Mouse (Mus musculus) megakaryocyte progenitor cell, adult 5-6 weeks (primary cell): Measurements from ENCODE around the gene Gm45233. TPM values are rescaled to one million over a fixed set of nuclear protein-coding genes. Genes with fewer than 3 reads are reported as not detected.

Experiments
- ATAC-seq: replicated peaks from 2 replicates; pipeline ENCODE4 v1.8.0; 2016; ENCODE audit warnings: mild to moderate bottlenecking, moderate TSS enrichment, inconsistent platforms; ENCODE audit not compliant: poor library complexity
- total RNA-seq, 2 experiments: library from RNA; stranded (forward) in 1 of 2; stranded (reverse) in 1 of 2; fragments of 157-497, 149-512 nt in 1 of 2; fragments of 200-1000 nt in 1 of 2; gene quantifications; 2 replicates each; pipeline versions ENCODE4 v1.2.3 to v1.2.4; 2015 to 2017

Gene Gm45233
- total RNA-seq, 2 experiments from 2014 or later = 1.8 TPM; not detected in 1

- ATAC-seq = no peak
Measured at GRCm38 (mm10) chr7:43447801-43448200, 3.9 kb downstream of the Gm45233 start.

GRCm38 (mm10) chr7:43448246-43448645 is 4.3 kb downstream of the Gm45233 start:
- no peak for ATAC-seq

- ATAC-seq = no peak
Measured at GRCm38 (mm10) chr7:43449811-43450210, 5.9 kb downstream of the Gm45233 start.

GRCm38 (mm10) chr7:43451726-43452125 is 7.8 kb downstream of the Gm45233 start:
- no peak for ATAC-seq

GRCm38 (mm10) chr7:43452609-43453008 is 8.7 kb downstream of the Gm45233 start:
- peak; percentile 88 for ATAC-seq

GRCm38 (mm10) chr7:43453599-43454355 is 9.8 kb downstream of the Gm45233 start:
- ATAC-seq = peak; percentile 6

- ATAC-seq = no peak
Measured at GRCm38 (mm10) chr7:43454371-43454770, 10.4 kb downstream of the Gm45233 start.

- ATAC-seq = no peak
Measured at GRCm38 (mm10) chr7:43462851-43463250, 18.9 kb downstream of the Gm45233 start, which contains the start of gene Vsig10l. TSS of gene Vsig10l (plus strand) at chr7:43463151.

- no peak for ATAC-seq
Measured at GRCm38 (mm10) chr7:43463976-43464375, 20.0 kb downstream of the Gm45233 start.

GRCm38 (mm10) chr7:43464864-43465343 is 21.0 kb downstream of the Gm45233 start:
- ATAC-seq = peak; percentile 38; the same call in 1 of the 2 replicates

GRCm38 (mm10) chr7:43465344-43466098 is 21.6 kb downstream of the Gm45233 start:
- peak; percentile 82 for ATAC-seq

GRCm38 (mm10) chr7:43466099-43466694 is 22.3 kb downstream of the Gm45233 start:
- ATAC-seq = peak; percentile 65

- 0 out of 2 replicates have a peak, but pooled peaks have one; percentile 16 for ATAC-seq
Measured at GRCm38 (mm10) chr7:43470373-43470772, 26.4 kb downstream of the Gm45233 start.

GRCm38 (mm10) chr7:43475706-43476105 is 31.8 kb downstream of the Gm45233 start:
- ATAC-seq = peak; percentile 77

- no peak for ATAC-seq
Measured at GRCm38 (mm10) chr7:43476376-43476775, 32.4 kb downstream of the Gm45233 start.

GRCm38 (mm10) chr7:43481191-43481590 is 37.3 kb downstream of the Gm45233 start:
- no peak for ATAC-seq

- no peak for ATAC-seq
Measured at GRCm38 (mm10) chr7:43482090-43482716, 38.3 kb downstream of the Gm45233 start.

- peak; percentile 64; the same call in 1 of the 2 replicates for ATAC-seq
Measured at GRCm38 (mm10) chr7:43483236-43483635, 39.3 kb downstream of the Gm45233 start.

- ATAC-seq = 0 out of 2 replicates have a peak, but pooled peaks have one; percentile 4
Measured at GRCm38 (mm10) chr7:43488646-43489045, 44.7 kb downstream of the Gm45233 start.

GRCm38 (mm10) chr7:43489631-43490125 is 45.8 kb downstream of the Gm45233 start, which contains the start of gene Iglon5:
TSS of gene Iglon5 (minus strand) at chr7:43490075.
- no peak for ATAC-seq
